Mouse (Mus musculus) NIH3T3 (cell line): ENCODE measurements at regions not wholly inside any gene's neighbourhood (a gene's known extent, or its start where the extent isn't known, plus 50 kb on each side); places are given as distances from the start of the nearest gene placed in this dataset.

Experiments used
- DNase-seq: peaks from one replicate; pipeline ENCODE4 v3.0.0-alpha.2; 2012; ENCODE audit warnings: low read depth

DNA sequence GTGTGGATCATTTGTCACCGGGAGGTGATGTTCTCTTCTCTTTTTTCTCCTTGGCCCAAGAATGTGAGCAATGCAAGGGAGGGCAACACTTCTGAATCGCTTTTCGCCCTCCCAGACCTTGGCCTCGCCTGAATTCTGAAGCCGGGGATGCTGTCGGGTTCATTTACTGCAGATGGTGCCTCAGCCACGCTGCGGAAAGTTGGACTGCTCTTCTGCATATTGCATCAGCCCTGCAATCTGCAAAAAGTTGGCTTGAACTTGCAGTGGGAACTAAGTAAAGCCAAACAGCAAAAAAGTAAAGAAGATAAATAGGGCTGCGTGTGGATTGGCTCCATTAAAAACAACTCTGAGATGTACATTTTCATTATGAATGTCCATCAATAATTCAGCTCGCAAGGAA, 55.9 kb upstream of the Dok5 start:
- DNase-seq: no peak

GRCm38 (mm10) chr2:170673683-170674082, 57.9 kb upstream of the Dok5 start:
- DNase-seq: no peak

- DNase-seq: no peak
These were observed 58.8 kb upstream of the Dok5 start for GRCm38 (mm10) chr2:170672789-170673188.

DNA sequence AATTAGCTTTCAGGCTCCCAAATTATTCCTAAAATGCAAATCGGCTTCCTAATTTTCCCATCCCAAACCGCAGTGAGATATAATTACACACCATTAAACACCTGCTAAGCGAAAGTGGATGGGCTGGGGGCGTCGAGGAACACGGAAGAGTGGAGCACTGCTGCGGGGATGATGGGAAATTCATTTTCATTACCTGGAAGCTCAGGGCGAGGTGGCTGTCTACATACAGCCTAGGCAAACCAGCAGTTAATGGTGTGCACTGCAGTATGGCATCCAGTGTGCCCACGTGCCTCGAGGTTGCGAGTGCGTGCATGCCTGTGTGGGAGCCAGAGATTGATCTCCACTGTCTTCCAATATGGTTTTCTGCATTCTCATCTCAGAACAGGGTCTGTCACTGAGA, 62.6 kb upstream of the Dok5 start:
- no peak for DNase-seq

DNA sequence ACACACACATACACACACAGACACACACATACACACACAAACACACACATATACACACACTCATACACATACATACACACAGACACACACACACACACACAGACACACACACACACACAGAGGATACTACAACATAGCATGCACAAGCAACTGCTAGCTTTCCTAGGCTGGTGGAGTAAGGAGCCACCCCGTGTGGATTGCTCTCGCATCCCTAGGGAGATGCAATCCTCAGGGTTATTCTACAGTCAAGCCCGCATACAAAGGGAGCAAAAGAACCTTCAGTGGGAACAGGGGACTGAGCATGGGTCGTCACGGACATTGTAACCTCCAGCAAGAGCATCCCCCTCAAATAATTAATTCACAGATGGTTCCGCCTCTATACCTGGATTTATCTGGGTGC, 63.1 kb upstream of the Dok5 start:
- DNase-seq: no peak

- no peak for DNase-seq
These were observed 60.5 kb upstream of the 4930470P17Rik start for GRCm38 (mm10) chr2:170662069-170662980.

DNA sequence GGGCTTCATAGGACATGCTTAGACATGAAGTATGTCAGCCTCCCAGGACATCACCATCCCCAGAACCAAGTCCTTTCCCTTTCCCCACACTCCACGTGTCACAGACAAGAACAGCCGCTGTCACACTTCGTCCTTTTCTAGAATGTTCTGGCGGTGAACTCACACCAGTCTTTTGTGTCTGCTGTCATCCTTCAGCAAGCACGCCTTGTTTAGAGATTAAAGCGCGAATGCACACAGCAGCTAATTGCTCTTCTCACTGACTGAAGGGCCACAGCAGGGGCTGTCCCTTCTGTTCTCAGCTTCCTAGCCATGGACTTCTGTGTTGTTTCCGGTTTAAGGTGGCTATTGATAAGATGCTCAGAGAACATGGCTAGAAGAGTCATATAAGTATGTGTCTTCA, 57.5 kb upstream of the 4930470P17Rik start:
- DNase-seq: no peak

DNA sequence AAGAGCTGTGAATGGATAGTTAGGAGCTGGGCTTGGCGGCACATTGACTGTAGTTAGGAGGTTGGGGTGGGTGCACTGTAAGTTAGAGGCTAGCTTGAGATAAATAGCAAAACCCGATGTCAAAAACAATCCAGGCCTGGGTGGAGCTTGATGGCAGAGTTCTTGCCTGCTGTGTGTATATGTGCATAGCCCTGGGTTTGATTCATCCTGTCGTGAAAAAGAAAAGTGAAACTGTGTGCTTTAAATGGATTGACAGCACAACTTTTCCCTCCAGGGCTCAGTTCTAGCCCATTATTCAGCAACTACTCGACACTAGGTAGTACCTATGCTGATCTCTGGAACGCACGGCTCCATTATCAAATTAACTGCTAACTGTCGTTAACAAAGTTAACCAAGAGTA, 56.7 kb upstream of the 4930470P17Rik start:
- no peak for DNase-seq

DNA sequence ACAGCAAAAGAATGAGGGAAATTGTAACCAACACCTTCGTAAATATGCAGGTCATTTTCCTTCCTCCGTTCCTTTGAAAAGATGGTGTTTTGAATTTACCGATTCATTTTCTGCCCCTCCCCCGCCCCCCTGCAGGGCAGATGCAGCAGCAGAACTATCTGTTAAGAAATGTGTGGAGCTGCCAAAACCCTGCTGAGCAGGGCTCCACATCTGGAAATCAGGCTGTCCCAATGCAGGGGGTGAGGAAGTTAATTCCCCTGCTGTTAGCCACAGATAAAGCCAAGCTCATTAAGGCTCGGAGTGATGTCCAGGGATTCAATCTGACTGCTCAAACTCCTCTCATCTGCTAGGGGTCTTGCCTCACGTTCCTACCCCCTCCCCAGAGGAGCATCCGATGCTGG, 56.0 kb upstream of the 4930470P17Rik start:
- peak; percentile 5 for DNase-seq

DNA sequence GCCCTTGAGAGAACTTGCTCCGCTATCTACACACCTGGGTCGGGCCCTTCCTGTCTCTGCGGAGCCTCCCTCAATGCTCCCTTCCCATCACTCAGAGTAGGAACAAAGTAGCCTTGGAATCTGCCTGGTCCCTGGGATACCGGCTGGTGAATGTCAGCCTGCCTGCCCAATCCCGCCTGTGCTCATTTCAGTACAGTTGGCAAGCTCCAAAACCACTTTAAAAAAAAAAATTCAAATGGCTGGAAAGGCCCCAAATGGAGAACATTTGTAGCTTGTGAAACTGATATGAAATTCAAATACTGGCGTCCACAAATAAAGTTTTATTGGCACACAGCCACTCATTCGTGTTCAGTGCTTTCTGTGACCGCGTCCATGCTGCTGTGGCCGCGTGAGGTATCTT, 50.3 kb upstream of the 4930470P17Rik start:
- DNase-seq: no peak
